Mouse (Mus musculus): ENCODE measurements around the gene Robo1. TPM values are rescaled to one million over a fixed set of nuclear protein-coding genes. Genes with fewer than 3 reads are reported as not detected.
A peak's percentile ranks its signal among the peaks of the same experiment; 100 is the strongest.
"Not testable (repeated sequence)": the region's sequence is repeated elsewhere in the genome, so short reads cannot be mapped to it uniquely, and the experiment has no call there.

The Robo1 gene
- total RNA-seq, 2 experiments from 2014 or later: 130 to 134 TPM

GRCm38 (mm10) chr16:72434396-72434795, 126.3 kb downstream of the Robo1 start:
- intact Hi-C loops (cut with DNase I): no loop called here
- no peak for DNase-seq

GRCm38 (mm10) chr16:72444428-72445135, 136.5 kb downstream of the Robo1 start:
- intact Hi-C loops (cut with DNase I): no loop called here
- DNase-seq: no peak

- intact Hi-C loops (cut with DNase I): no loop called here
- DNase-seq: no peak
Observed at GRCm38 (mm10) chr16:72458155-72458554, 150.0 kb downstream of the Robo1 start.

GRCm38 (mm10) chr16:72458576-72458975, 150.5 kb downstream of the Robo1 start:
- no peak for DNase-seq
- intact Hi-C loops (cut with DNase I): no loop called here

- intact Hi-C loops (cut with DNase I): no loop called here
- DNase-seq: no peak
Observed at GRCm38 (mm10) chr16:72465696-72466095, 157.6 kb downstream of the Robo1 start.

- DNase-seq: no peak
- intact Hi-C loops (cut with DNase I): no loop called here
Observed at GRCm38 (mm10) chr16:72470037-72470673, 162.0 kb downstream of the Robo1 start.

GRCm38 (mm10) chr16:72510716-72511199, 202.7 kb downstream of the Robo1 start:
- peak; percentile 35 for DNase-seq

GRCm38 (mm10) chr16:72531337-72531736, 223.2 kb downstream of the Robo1 start:
- DNase-seq: no peak
- intact Hi-C loops (cut with DNase I): no loop called here

More at GRCm38 (mm10) chr16:72510716-72511199, 202.7 kb downstream of the Robo1 start:
- intact Hi-C loops (cut with DNase I): no loop called here

- intact Hi-C loops (cut with DNase I): no loop called here
- no peak for DNase-seq
Observed at GRCm38 (mm10) chr16:72533900-72534571, 225.9 kb downstream of the Robo1 start.

- intact Hi-C loops (cut with DNase I): no loop called here
- DNase-seq: no peak
Observed at GRCm38 (mm10) chr16:72538171-72538570, 230.1 kb downstream of the Robo1 start.

- DNase-seq: no peak
Observed at GRCm38 (mm10) chr16:72543928-72544327, 235.8 kb downstream of the Robo1 start.

GRCm38 (mm10) chr16:72544950-72545349, 236.8 kb downstream of the Robo1 start:
- intact Hi-C loops (cut with DNase I): no loop called here
- no peak for DNase-seq

More at GRCm38 (mm10) chr16:72543928-72544327, 235.8 kb downstream of the Robo1 start:
- intact Hi-C loops (cut with DNase I): no loop called here

GRCm38 (mm10) chr16:72551672-72552243, 243.7 kb downstream of the Robo1 start:
- intact Hi-C loops (cut with DNase I): no loop called here
- DNase-seq: no peak

- no peak for DNase-seq
- intact Hi-C loops (cut with DNase I): no loop called here
Observed at GRCm38 (mm10) chr16:72553713-72554112, 245.6 kb downstream of the Robo1 start.

- intact Hi-C loops (cut with DNase I); DNase-seq: not testable (repeated sequence)
Observed at GRCm38 (mm10) chr16:72562149-72562548, 254.0 kb downstream of the Robo1 start.

GRCm38 (mm10) chr16:72563196-72563963, 255.3 kb downstream of the Robo1 start:
- intact Hi-C loops (cut with DNase I): no loop called here

GRCm38 (mm10) chr16:72575171-72575570, 267.1 kb downstream of the Robo1 start:
- DNase-seq: no peak

More at GRCm38 (mm10) chr16:72563196-72563963, 255.3 kb downstream of the Robo1 start:
- DNase-seq: no peak

GRCm38 (mm10) chr16:72576956-72577355, 268.9 kb downstream of the Robo1 start:
- intact Hi-C loops (cut with DNase I): no loop called here
- DNase-seq: no peak

More at GRCm38 (mm10) chr16:72575171-72575570, 267.1 kb downstream of the Robo1 start:
- intact Hi-C loops (cut with DNase I): no loop called here

GRCm38 (mm10) chr16:72584454-72585159, 276.5 kb downstream of the Robo1 start:
- no peak for DNase-seq
- intact Hi-C loops (cut with DNase I): no loop called here

Data from left cerebral cortex, postnatal 4 days (tissue).